Mouse (Mus musculus) embryonic facial prominence, embryonic 14.5 days (tissue): ENCODE measurements at regions not wholly inside any gene's neighbourhood (a gene's known extent, or its start where the extent isn't known, plus 50 kb on each side); places are given as distances from the start of the nearest gene placed in this dataset.

Source experiments
- ATAC-seq: fragments of 200-750 bp; cut with Nextera tagmentation; 2 replicates; pipeline ENCODE4 v1.8.0; 2017; ENCODE audit warnings: low read depth, moderate number of reproducible peaks, moderate TSS enrichment
- DNase-seq: peaks from one replicate; pipeline ENCODE4 v3.0.0-alpha.2; 2015; ENCODE audit warnings: low spot score
- H3K27ac ChIP-seq: fragments of 300-500 bp; sonication (generic); replicated peaks from 2 replicates; pipeline ENCODE4 v1.5.1; 2014; ENCODE audit warnings: low read depth, mild to moderate bottlenecking, low read length, moderate library complexity
- H3K27me3 ChIP-seq: fragments of 300-500 bp; sonication (generic); replicated peaks from 2 replicates; pipeline ENCODE4 v1.6.1; 2014; ENCODE audit warnings: low read length; ENCODE audit not compliant: control insufficient read depth, insufficient read depth
- H3K36me3 ChIP-seq: fragments of 300-500 bp; sonication (generic); 2 replicates; pipeline ENCODE4 v1.6.1; 2014; ENCODE audit warnings: low read length, mixed read lengths; ENCODE audit not compliant: control insufficient read depth, insufficient read depth
- H3K4me1 ChIP-seq: fragments of 300-500 bp; sonication (generic); 2 replicates; pipeline ENCODE4 v1.6.1; 2014; ENCODE audit warnings: antibody characterized with exemption, low read length; ENCODE audit not compliant: control insufficient read depth, insufficient read depth
- H3K4me2 ChIP-seq: fragments of 300-500 bp; sonication (generic); 2 replicates; pipeline ENCODE4 v1.6.1; 2014; ENCODE audit warnings: low read depth, mild to moderate bottlenecking, low read length, moderate library complexity, mixed read lengths
- H3K4me3 ChIP-seq: fragments of 300-500 bp; sonication (generic); 2 replicates; pipeline ENCODE4 v1.5.1; 2014; ENCODE audit warnings: low read depth, mild to moderate bottlenecking, low read length
- H3K9ac ChIP-seq: fragments of 300-500 bp; sonication (generic); 2 replicates; pipeline ENCODE4 v1.6.1; 2014; ENCODE audit warnings: low read depth, mild to moderate bottlenecking, low read length, moderate library complexity, mixed read lengths
- H3K9me3 ChIP-seq: fragments of 300-500 bp; sonication (generic); 2 replicates; pipeline ENCODE4 v1.6.1; 2016; ENCODE audit warnings: low read length; ENCODE audit not compliant: control insufficient read depth
- WGBS: fragments of 180-500 bp; shearing (Covaris S2); extraction: QIAGEN DNeasy Blood & Tissue Kit; methylation state at CpG from one replicate; pipeline ENCODE4 v1.1.7; 2014; 5-methylcytosine and 5-hydroxymethylcytosine counted together

GRCm38 (mm10) chr13:107300792-107301191 is 278.9 kb upstream of the Kif2a start:
- ATAC-seq (no peak), DNase-seq (no peak)
- Histone ChIP-seq H3K4me1 (no peaks in the 10 kb centered on the region), H3K36me3 (no peaks in the 10 kb centered on the region), H3K4me2 (no peak overlapping the region), H3K27ac (no peak overlapping the region), H3K27me3 (no peaks in the 10 kb centered on the region), H3K9me3 (no peaks in the 10 kb centered on the region), H3K9ac (no peak overlapping the region), H3K4me3 (no peak overlapping the region)
- WGBS: 87% methylated on average over 2 of the region's 2 CpGs

GRCm38 (mm10) chr13:107264581-107264980 is 242.7 kb upstream of the Kif2a start:
- 37% methylated on average over 6 of the region's 6 CpGs for WGBS
- ATAC-seq: no peak

GRCm38 (mm10) chr13:107261479-107262050 is 239.6 kb upstream of the Kif2a start:
- Histone ChIP-seq H3K36me3 (no peaks in the 10 kb centered on the region), H3K27ac (no peak overlapping the region), H3K9ac (no peak overlapping the region), H3K27me3 (0 out of 2 replicates have a peak, but pooled peaks cover 4% of the 10 kb centered on the region), H3K9me3 (no peaks in the 10 kb centered on the region), H3K4me3 (no peak overlapping the region), H3K4me1 (no peaks in the 10 kb centered on the region), H3K4me2 (no peak overlapping the region)
- no peak for DNase-seq
- ATAC-seq: peak; percentile 63
- 42% methylated on average over 6 of the region's 6 CpGs for WGBS

More at GRCm38 (mm10) chr13:107264581-107264980, 242.7 kb upstream of the Kif2a start:
- no peak overlapping the region for H3K4me2 ChIP-seq
- H3K4me1 ChIP-seq: no peaks in the 10 kb centered on the region
- H3K27me3 ChIP-seq: 0 out of 2 replicates have a peak, but pooled peaks cover 4% of the 10 kb centered on the region
- no peaks in the 10 kb centered on the region for H3K36me3 ChIP-seq
- no peaks in the 10 kb centered on the region for H3K9me3 ChIP-seq
- no peak for DNase-seq
- H3K4me3 ChIP-seq: no peak overlapping the region
- no peak overlapping the region for H3K27ac ChIP-seq
- no peak overlapping the region for H3K9ac ChIP-seq

- no peak overlapping the region for H3K9ac ChIP-seq
- no peak overlapping the region for H3K4me2 ChIP-seq
- no peaks in the 10 kb centered on the region for H3K36me3 ChIP-seq
- no peaks in the 10 kb centered on the region for H3K9me3 ChIP-seq
- H3K27me3 ChIP-seq: 0 out of 2 replicates have a peak, but pooled peaks cover 4% of the 10 kb centered on the region
- ATAC-seq (no peak), DNase-seq (no peak)
- no peaks in the 10 kb centered on the region for H3K4me1 ChIP-seq
- WGBS: 77% methylated on average over 4 of the region's 4 CpGs
- H3K4me3 ChIP-seq: no peak overlapping the region
- no peak overlapping the region for H3K27ac ChIP-seq
Observed at GRCm38 (mm10) chr13:107260274-107260673, 238.3 kb upstream of the Kif2a start.

DNA sequence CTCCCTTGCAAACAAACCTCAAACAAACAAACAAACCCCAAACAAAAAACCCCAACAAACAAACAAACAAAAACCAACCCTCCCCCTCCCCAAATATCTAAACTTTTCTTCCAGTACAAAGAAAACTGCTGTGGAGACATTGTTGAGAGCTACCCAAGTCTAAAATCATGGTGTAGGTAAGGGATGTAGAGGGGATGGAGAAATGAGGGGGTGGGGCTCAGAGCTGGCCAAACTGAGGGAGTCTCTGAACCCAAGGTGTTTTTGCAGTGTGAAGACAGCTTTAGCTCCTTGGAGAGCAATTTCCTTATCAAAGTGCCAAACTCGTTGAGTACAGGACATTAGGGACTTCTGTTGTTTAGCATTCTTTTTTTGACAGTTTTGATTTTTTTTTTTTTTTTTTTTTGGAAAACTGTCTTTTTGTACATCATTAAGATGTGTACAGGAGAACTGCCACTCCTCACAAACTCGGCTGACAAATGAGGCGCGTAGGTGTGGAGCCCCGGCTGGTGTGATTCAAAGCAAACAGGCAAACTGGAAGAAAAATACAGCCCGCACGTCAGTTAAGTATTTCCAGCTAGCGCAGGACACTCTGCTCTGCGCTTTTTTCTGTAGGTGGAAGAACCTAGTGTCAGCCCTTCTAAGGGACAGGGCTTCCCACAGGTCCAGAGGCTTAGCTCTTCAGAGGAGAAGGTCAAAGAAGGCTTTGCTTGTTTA is 226.0 kb upstream of the Kif2a start:
- Histone ChIP-seq H3K4me1 (no peaks in the 10 kb centered on the region), H3K27me3 (no peaks in the 10 kb centered on the region; the same call in 1 of the 2 replicates), H3K4me3 (no peak overlapping the region), H3K36me3 (no peaks in the 10 kb centered on the region), H3K4me2 (peak overlapping the region; percentile 44; the same call in 1 of the 2 replicates), H3K9ac (no peak overlapping the region), H3K9me3 (no peaks in the 10 kb centered on the region), H3K27ac (no peak overlapping the region)
- 32% methylated on average over 9 of the region's 9 CpGs for WGBS
- no peak for ATAC-seq
- no peak for DNase-seq

GRCm38 (mm10) chr13:107246956-107247751 is 225.2 kb upstream of the Kif2a start:
- peak; percentile 22 for DNase-seq
- 24% methylated on average over 17 of the region's 17 CpGs for WGBS
- no peak for ATAC-seq
- H3K4me3 ChIP-seq: no peak overlapping the region
- H3K27me3 ChIP-seq: no peaks in the 10 kb centered on the region; the same call in 1 of the 2 replicates
- no peaks in the 10 kb centered on the region for H3K9me3 ChIP-seq
- H3K4me1 ChIP-seq: no peaks in the 10 kb centered on the region
- no peaks in the 10 kb centered on the region for H3K36me3 ChIP-seq
- no peak overlapping the region for H3K9ac ChIP-seq
- no peak overlapping the region for H3K27ac ChIP-seq
- H3K4me2 ChIP-seq: peak overlapping the region; percentile 44

DNA sequence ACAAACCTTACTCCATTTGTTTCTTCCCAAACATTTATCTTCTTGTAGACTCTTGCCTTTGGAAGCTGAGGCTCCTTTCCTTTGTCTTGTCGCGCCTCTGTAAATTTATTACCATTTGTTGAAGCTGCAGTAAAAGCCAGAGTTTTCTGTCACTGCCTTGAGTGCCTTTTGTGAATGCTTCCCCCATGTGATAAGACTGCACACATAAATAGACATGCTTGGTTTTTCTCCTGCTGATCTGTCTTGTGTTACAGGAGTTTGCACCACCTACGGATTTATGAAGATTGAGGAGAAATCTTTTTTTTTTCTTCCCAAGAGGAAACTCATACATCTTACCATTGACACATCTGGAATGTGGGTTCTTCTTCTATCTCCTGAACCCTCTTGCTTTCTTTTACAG is 222.2 kb upstream of the Kif2a start:
- H3K27me3 ChIP-seq: no peaks in the 10 kb centered on the region
- no peak for ATAC-seq
- WGBS: 79% methylated on average over 3 of the region's 3 CpGs
- no peak for DNase-seq
- no peak overlapping the region for H3K4me2 ChIP-seq
- no peak overlapping the region for H3K27ac ChIP-seq
- no peaks in the 10 kb centered on the region for H3K9me3 ChIP-seq
- H3K36me3 ChIP-seq: no peaks in the 10 kb centered on the region
- no peaks in the 10 kb centered on the region for H3K4me1 ChIP-seq
- no peak overlapping the region for H3K4me3 ChIP-seq
- no peak overlapping the region for H3K9ac ChIP-seq

GRCm38 (mm10) chr13:107239035-107239387 is 217.1 kb upstream of the Kif2a start:
- H3K4me2 ChIP-seq: no peak overlapping the region
- no peak overlapping the region for H3K27ac ChIP-seq
- no peaks in the 10 kb centered on the region for H3K27me3 ChIP-seq
- no peak for DNase-seq
- H3K36me3 ChIP-seq: no peaks in the 10 kb centered on the region
- no peak overlapping the region for H3K9ac ChIP-seq
- H3K9me3 ChIP-seq: no peaks in the 10 kb centered on the region
- 52% methylated on average over 4 of the region's 4 CpGs for WGBS
- no peak for ATAC-seq
- H3K4me3 ChIP-seq: no peak overlapping the region
- no peaks in the 10 kb centered on the region for H3K4me1 ChIP-seq
